Mouse (Mus musculus) small intestine, adult 2 months (tissue): ENCODE measurements around the gene Trpt1. TPM values are rescaled to one million over a fixed set of nuclear protein-coding genes. Genes with fewer than 3 reads are reported as not detected.

ENCODE experiments used
- H3K27ac ChIP-seq: fragments of 200-500 bp; 2 replicates; pipeline ENCODE4 v1.5.1; 2012; ENCODE audit warnings: low read depth, low read length, control low read depth, inconsistent platforms; ENCODE audit not compliant: insufficient read depth
- H3K27me3 ChIP-seq: fragments of 200-500 bp; 2 replicates; pipeline ENCODE4 v1.6.1; 2012; ENCODE audit warnings: mild to moderate bottlenecking, moderate library complexity, low read length, inconsistent platforms; ENCODE audit not compliant: control insufficient read depth, insufficient read depth
- H3K36me3 ChIP-seq: fragments of 200-500 bp; 2 replicates; pipeline ENCODE4 v1.6.1; 2012; ENCODE audit warnings: mild to moderate bottlenecking, low read length, control low read depth, inconsistent platforms; ENCODE audit not compliant: control insufficient read depth, insufficient read depth
- H3K4me1 ChIP-seq: fragments of 200-500 bp; 2 replicates; pipeline ENCODE4 v1.6.1; 2012; ENCODE audit warnings: low read length, inconsistent platforms, mixed read lengths; ENCODE audit not compliant: control insufficient read depth, insufficient read depth, insufficient read length
- H3K4me3 ChIP-seq: fragments of 200-500 bp; 2 replicates; pipeline ENCODE4 v1.5.1; 2012; ENCODE audit warnings: low read depth, mild to moderate bottlenecking, control low read depth, inconsistent platforms, low read length, moderate library complexity
- CTCF ChIP-seq: fragments of 200-500 bp; IDR thresholded peaks from 2 replicates; pipeline ENCODE4 v1.5.1; 2012; ENCODE audit warnings: low read depth, mild to moderate bottlenecking, control low read depth, inconsistent platforms, low read length, moderate library complexity, mixed read lengths; ENCODE audit not compliant: insufficient replicate concordance, insufficient read length; ENCODE audit errors: extremely low read depth
- POLR2A ChIP-seq: fragments of 200-500 bp; IDR thresholded peaks from 2 replicates; pipeline ENCODE4 v1.6.1; 2012; ENCODE audit warnings: low read depth, mild to moderate bottlenecking, control low read depth, inconsistent platforms, low read length, moderate library complexity
- WGBS: fragments of 180-500 bp; shearing (Covaris S2); methylation state at CpG from one replicate; pipeline ENCODE4 v1.1.7; 2018; 5-methylcytosine and 5-hydroxymethylcytosine counted together
- polyA plus RNA-seq: library from polyadenylated mRNA; depleted of rRNA; stranded (reverse); fragments of >200 nt; gene quantifications from 2 replicates; pipeline ENCODE4 v1.2.3, GENCODE M21; 2012

Trpt1 gene
- polyA plus RNA-seq, 1 experiment = 7.7 TPM

GRCm38 (mm10) chr19:6951994-6952711 lies 43.8 kb upstream of the Trpt1 start:
- TF ChIP-seq POLR2A = no peak; the same call in 1 of the 2 replicates
- TF ChIP-seq CTCF = no peak
- no peaks in the 10 kb centered on the region for H3K27me3 ChIP-seq
- H3K4me3 ChIP-seq = peak overlapping the region; percentile 70
- H3K27ac ChIP-seq = peak overlapping the region; percentile 94
- peaks cover 48% of the 10 kb centered on the region for H3K36me3 ChIP-seq
- peaks cover 47% of the 10 kb centered on the region for H3K4me1 ChIP-seq
- WGBS = 3% methylated on average over 31 of the region's 31 CpGs

- H3K27me3 ChIP-seq = no peaks in the 10 kb centered on the region
- WGBS = 4% methylated on average over 3 of the region's 3 CpGs
- H3K27ac ChIP-seq = peak overlapping the region; percentile 94
- TF ChIP-seq CTCF (no peak), POLR2A (no peak)
- H3K36me3 ChIP-seq = peaks cover 53% of the 10 kb centered on the region
- peaks cover 46% of the 10 kb centered on the region for H3K4me1 ChIP-seq
- H3K4me3 ChIP-seq = peak overlapping the region; percentile 70
These were observed 43.3 kb upstream of the Trpt1 start for GRCm38 (mm10) chr19:6952712-6953037.

GRCm38 (mm10) chr19:6954046-6954445 lies 41.9 kb upstream of the Trpt1 start:
- Histone ChIP-seq H3K27me3 (no peaks in the 10 kb centered on the region), H3K27ac (peak overlapping the region; percentile 8; the same call in 1 of the 2 replicates), H3K36me3 (peaks cover 67% of the 10 kb centered on the region), H3K4me3 (no peak overlapping the region), H3K4me1 (peaks cover 40% of the 10 kb centered on the region)
- WGBS = 21% methylated on average over 9 of the region's 9 CpGs
- TF ChIP-seq CTCF (peak; percentile 50; the same call in 1 of the 2 replicates), POLR2A (no peak)

- no peak overlapping the region for H3K4me3 ChIP-seq
- no peaks in the 10 kb centered on the region for H3K27me3 ChIP-seq
- no peak overlapping the region for H3K27ac ChIP-seq
- 71% methylated on average over 7 of the region's 7 CpGs for WGBS
- TF ChIP-seq POLR2A (no peak), CTCF (no peak)
- H3K4me1 ChIP-seq = peaks cover 29% of the 10 kb centered on the region
- H3K36me3 ChIP-seq = peaks cover 81% of the 10 kb centered on the region
These were observed 40.5 kb upstream of the Trpt1 start for GRCm38 (mm10) chr19:6955424-6955823.

- no peak for TF ChIP-seq CTCF
- TF ChIP-seq POLR2A = no peak
- peaks cover 28% of the 10 kb centered on the region for H3K4me1 ChIP-seq
- H3K27ac ChIP-seq = no peak overlapping the region
- WGBS = 85% methylated on average over 10 of the region's 10 CpGs
- no peaks in the 10 kb centered on the region for H3K27me3 ChIP-seq
- no peak overlapping the region for H3K4me3 ChIP-seq
- peaks cover 88% of the 10 kb centered on the region for H3K36me3 ChIP-seq
These were observed 39.5 kb upstream of the Trpt1 start for GRCm38 (mm10) chr19:6956461-6956860.

- Histone ChIP-seq H3K27me3 (no peaks in the 10 kb centered on the region), H3K4me1 (peaks cover 29% of the 10 kb centered on the region), H3K27ac (peak overlapping the region; percentile 100), H3K36me3 (peaks cover 32% of the 10 kb centered on the region), H3K4me3 (peak overlapping the region; percentile 92)
- 3% methylated on average over 15 of the region's 15 CpGs for WGBS
- TF ChIP-seq POLR2A (peak; percentile 64), CTCF (no peak)
These were observed 27.2 kb upstream of the Trpt1 start for GRCm38 (mm10) chr19:6968491-6969271.

GRCm38 (mm10) chr19:6969291-6969664 lies 26.7 kb upstream of the Trpt1 start:
- Histone ChIP-seq H3K27ac (peak overlapping the region; percentile 100), H3K27me3 (no peaks in the 10 kb centered on the region), H3K4me1 (peaks cover 32% of the 10 kb centered on the region), H3K4me3 (peak overlapping the region; percentile 92), H3K36me3 (peaks cover 27% of the 10 kb centered on the region)
- under 1% methylated on average over 20 of the region's 20 CpGs for WGBS
- TF ChIP-seq CTCF (no peak), POLR2A (no peak)
